Mouse (Mus musculus) thymus, adult 2 months (tissue): ENCODE data around the gene Fez1. TPM values are rescaled to one million over a fixed set of nuclear protein-coding genes. Genes with fewer than 3 reads are reported as not detected.

Experiments
- DNase-seq: peaks from one replicate; pipeline ENCODE4 v3.0.0; 2021
- H3K27ac ChIP-seq: fragments of 200-500 bp; 2 replicates; pipeline ENCODE4 v1.5.1; 2012; ENCODE audit warnings: low read length, control low read depth; ENCODE audit not compliant: control insufficient read depth, insufficient read depth
- H3K27me3 ChIP-seq: fragments of 200-500 bp; 2 replicates; pipeline ENCODE4 v1.6.1; 2012; ENCODE audit warnings: mild to moderate bottlenecking, low read length, moderate library complexity, mixed read lengths; ENCODE audit not compliant: control insufficient read depth, insufficient read depth
- H3K36me3 ChIP-seq: fragments of 200-500 bp; 2 replicates; pipeline ENCODE4 v1.6.1; 2012; ENCODE audit warnings: mild to moderate bottlenecking, low read length, moderate library complexity; ENCODE audit not compliant: control insufficient read depth, insufficient read depth
- H3K4me1 ChIP-seq: fragments of 200-500 bp; replicated peaks from 2 replicates; pipeline ENCODE4 v1.6.1; 2012; ENCODE audit warnings: low read length; ENCODE audit not compliant: control insufficient read depth, insufficient read depth
- H3K4me3 ChIP-seq: fragments of 200-500 bp; 2 replicates; pipeline ENCODE4 v1.5.1; 2012; ENCODE audit warnings: mild to moderate bottlenecking, low read length, control low read depth, moderate library complexity; ENCODE audit not compliant: control insufficient read depth, insufficient read depth
- CTCF ChIP-seq: fragments of 200-500 bp; IDR thresholded peaks from 2 replicates; pipeline ENCODE4 v1.5.1; 2012; ENCODE audit warnings: mild to moderate bottlenecking, control low read depth, low read length, moderate library complexity, borderline replicate concordance; ENCODE audit not compliant: control insufficient read depth, poor library complexity, insufficient read depth; ENCODE audit errors: extremely low read depth
- POLR2A ChIP-seq: fragments of 200-500 bp; IDR thresholded peaks from 2 replicates; pipeline ENCODE4 v1.6.1; 2012; ENCODE audit warnings: mild to moderate bottlenecking, low read length, control low read depth, moderate library complexity; ENCODE audit not compliant: control insufficient read depth, poor library complexity, insufficient read depth; ENCODE audit errors: extremely low read depth
- WGBS: fragments of 180-500 bp; shearing (Covaris S2); methylation state at CpG from one replicate; pipeline ENCODE4 v1.1.7; 2018; 5-methylcytosine and 5-hydroxymethylcytosine counted together
- polyA plus RNA-seq: library from polyadenylated mRNA; depleted of rRNA; stranded (reverse); fragments of >200 nt; gene quantifications from 2 replicates; pipeline ENCODE4 v1.2.3, GENCODE M21; 2012

Fez1 gene
- polyA plus RNA-seq, 1 experiment, result 0.30 TPM

DNA sequence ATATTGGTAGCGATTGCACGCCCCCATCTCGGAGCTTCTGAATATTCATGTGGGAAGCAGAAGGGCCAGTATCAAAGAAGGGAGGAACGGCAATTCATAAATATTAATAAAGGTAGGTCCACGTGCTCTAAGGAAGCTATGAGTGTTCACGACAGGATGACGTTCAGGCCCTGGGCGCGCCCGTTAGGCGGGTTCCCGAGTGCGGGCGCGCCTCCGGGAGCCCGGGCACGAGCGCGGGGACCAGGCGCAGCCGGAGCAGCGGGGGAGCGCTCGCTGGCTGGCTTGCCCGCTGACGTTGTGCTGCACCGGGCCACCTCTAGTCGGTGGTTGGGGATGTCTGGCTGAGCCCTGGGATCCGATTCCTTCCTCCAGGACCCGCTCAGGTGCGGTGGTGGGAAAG is 10.9 kb downstream of the Fez1 start:
- DNase-seq, result no peak
- Histone ChIP-seq H3K4me1 (no peaks in the 10 kb centered on the region), H3K36me3 (no peaks in the 10 kb centered on the region), H3K4me3 (no peak overlapping the region), H3K27me3 (peaks cover 5% of the 10 kb centered on the region), H3K27ac (no peak overlapping the region)
- TF ChIP-seq POLR2A (no peak), CTCF (no peak)
- WGBS, result 2% methylated on average over 31 of the region's 32 CpGs

DNA sequence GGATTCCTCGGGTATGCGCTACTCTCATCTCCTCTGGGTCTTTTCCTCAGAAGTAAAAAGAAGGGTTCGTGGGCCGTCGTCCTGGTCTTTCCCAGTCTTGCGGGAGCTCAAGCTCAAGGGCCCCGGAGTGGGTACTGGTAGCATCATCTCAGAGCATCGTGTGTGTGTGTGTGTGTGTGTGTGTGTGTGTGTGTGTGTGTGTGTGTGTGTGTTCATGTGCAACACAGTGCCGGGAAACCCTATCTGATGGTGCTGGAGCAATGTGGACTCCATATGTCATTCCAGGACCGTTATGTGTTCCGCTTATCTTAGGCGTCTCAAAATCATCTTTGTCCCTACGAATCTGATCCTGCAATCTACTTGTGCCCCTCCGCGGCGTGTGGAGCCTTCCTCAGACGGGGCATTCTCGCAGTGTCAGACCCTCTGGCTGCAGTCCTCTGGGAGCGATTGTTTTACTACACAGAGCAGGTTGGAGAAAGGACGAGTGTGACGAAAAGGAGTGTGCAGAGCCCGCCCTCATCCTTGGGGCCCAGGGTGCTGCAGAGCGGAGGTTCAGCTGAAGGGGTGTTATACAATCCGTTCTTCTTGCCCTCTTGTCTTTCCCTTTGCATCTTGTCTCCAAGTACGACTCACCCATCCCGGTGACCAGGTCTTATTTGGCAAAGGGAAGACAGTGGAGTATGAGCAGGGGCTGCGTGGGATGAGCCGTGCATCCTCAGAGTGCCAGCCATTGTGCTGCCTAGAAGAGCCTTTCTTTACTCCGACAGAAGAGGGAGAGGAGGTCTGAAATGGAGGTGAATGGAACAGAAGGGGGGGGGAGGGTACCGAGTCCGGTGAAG is 11.6 kb downstream of the Fez1 start:
- Histone ChIP-seq H3K4me1 (no peaks in the 10 kb centered on the region), H3K36me3 (no peaks in the 10 kb centered on the region), H3K27ac (no peak overlapping the region), H3K27me3 (peaks cover 5% of the 10 kb centered on the region), H3K4me3 (no peak overlapping the region)
- WGBS, result 14% methylated on average over 31 of the region's 31 CpGs
- TF ChIP-seq POLR2A, result no peak
- no peak for TF ChIP-seq CTCF
- no peak for DNase-seq

DNA sequence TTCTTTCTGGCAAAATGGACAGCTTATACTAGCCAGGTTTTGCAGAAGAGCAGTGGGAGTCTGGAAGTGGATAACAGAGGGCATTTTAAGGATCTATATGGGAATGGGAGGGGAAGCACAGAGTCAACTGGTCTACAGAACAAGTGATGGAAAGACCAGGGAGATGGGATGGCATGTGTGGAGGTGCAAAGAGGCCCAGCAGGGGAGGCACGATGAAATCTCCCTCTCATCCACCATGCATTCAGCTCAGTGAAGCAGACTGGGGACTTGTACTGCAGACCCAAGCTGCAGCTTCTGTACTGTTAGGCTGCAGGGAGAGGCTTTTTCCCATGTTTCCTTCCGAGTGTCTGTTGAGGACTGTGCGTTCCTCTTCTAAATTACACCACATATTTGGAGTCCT is 12.2 kb downstream of the Fez1 start:
- no peak for TF ChIP-seq POLR2A
- TF ChIP-seq CTCF, result no peak
- Histone ChIP-seq H3K27me3 (peaks cover 5% of the 10 kb centered on the region), H3K4me1 (no peaks in the 10 kb centered on the region), H3K36me3 (no peaks in the 10 kb centered on the region), H3K27ac (no peak overlapping the region), H3K4me3 (no peak overlapping the region)
- DNase-seq, result no peak
- 60% methylated on average over 3 of the region's 3 CpGs for WGBS

DNA sequence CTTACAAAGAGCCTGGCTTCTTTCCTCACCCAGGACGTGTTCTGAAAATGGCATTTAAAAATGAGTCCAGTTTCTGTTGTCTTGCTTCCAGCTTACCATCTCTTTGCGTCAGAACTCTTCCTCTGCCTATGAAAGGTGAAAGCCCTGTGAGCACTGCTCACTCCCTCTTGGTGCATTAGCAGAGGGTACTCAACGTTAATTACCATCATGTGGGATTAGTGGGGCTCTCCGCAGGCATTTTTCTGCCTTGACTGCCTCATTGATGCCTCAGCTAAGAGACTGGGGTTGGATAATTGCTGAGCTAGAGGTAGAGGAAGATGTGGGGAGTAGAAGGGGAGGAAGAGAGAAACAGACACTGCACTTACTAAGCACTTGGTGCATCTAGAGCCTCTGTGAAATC is 24.7 kb downstream of the Fez1 start:
- TF ChIP-seq CTCF (no peak), POLR2A (no peak)
- 68% methylated on average over 4 of the region's 4 CpGs for WGBS
- no peaks in the 10 kb centered on the region for H3K27me3 ChIP-seq
- no peaks in the 10 kb centered on the region for H3K36me3 ChIP-seq
- no peak for DNase-seq
- no peak overlapping the region for H3K27ac ChIP-seq
- H3K4me3 ChIP-seq, result no peak overlapping the region
- no peaks in the 10 kb centered on the region for H3K4me1 ChIP-seq

DNA sequence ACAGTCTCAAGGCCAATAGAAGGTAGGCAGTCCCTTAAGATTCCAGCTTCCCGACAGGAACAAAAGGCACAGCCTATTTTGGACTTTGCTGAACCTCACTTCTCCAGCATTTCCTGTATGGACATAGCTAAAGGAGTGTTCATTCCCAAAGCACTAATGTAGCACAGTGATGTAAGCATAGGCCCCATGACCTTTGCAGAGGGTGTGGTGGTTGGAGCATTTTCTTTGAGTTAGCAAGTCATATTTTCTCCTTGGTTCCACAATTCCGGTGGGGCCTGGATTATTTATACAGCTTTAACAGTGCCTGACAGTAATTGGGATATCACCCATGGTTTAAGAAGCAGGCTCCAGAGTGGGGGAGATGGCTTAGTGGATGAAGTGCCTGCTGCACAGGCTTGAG is 27.0 kb downstream of the Fez1 start:
- no peaks in the 10 kb centered on the region for H3K27me3 ChIP-seq
- DNase-seq, result no peak
- H3K36me3 ChIP-seq, result no peaks in the 10 kb centered on the region
- H3K4me1 ChIP-seq, result no peaks in the 10 kb centered on the region
- WGBS, result 78% methylated on average over 2 of the region's 2 CpGs
- no peak overlapping the region for H3K4me3 ChIP-seq
- TF ChIP-seq POLR2A (no peak), CTCF (no peak)
- H3K27ac ChIP-seq, result no peak overlapping the region

DNA sequence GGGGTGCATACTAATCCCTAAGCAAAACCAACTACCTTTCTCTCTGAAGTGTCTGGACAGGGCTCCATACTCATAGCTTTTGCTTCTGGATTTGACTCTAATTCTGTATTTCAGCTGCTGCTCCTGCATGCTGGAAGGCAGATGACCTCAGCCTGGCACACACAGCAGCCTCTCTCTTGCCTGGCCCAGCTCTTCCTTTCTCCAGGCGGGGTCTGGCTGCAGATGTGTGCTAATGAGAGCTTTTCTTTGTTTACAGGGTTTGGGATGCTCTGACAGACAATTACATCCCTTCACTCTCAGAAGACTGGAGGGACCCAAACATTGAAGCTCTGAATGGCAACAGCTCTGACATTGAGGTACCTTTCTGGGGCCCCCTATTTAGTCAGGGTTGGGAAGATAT is 28.4 kb downstream of the Fez1 start:
- H3K27ac ChIP-seq, result no peak overlapping the region
- 77% methylated on average over 1 of the region's 1 CpGs for WGBS
- no peak for DNase-seq
- no peak overlapping the region for H3K4me3 ChIP-seq
- H3K4me1 ChIP-seq, result no peaks in the 10 kb centered on the region
- TF ChIP-seq POLR2A (no peak), CTCF (no peak)
- no peaks in the 10 kb centered on the region for H3K27me3 ChIP-seq
- no peaks in the 10 kb centered on the region for H3K36me3 ChIP-seq

DNA sequence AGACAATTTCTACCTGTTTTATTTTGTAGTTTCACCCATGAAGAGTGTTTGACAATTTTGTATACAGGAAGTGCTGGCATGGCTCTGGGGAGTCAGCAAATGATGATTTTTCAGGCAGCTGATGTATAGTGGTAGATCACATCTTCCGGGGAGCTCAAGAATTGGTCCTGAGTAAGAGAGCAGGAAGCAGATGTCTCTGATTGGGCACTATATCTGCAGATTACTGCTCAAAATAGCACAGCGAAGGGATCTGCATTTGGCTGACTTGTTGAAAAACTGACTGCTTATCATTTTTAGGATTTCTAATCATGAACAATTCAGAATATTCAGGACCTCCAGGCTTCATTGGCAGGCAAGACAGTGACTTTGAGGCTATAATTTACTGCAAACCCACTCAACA is 30.5 kb downstream of the Fez1 start:
- TF ChIP-seq POLR2A (no peak), CTCF (no peak)
- H3K27me3 ChIP-seq, result no peaks in the 10 kb centered on the region
- no peak for DNase-seq
- H3K27ac ChIP-seq, result no peak overlapping the region
- H3K36me3 ChIP-seq, result no peaks in the 10 kb centered on the region
- 81% methylated on average over 2 of the region's 2 CpGs for WGBS
- H3K4me1 ChIP-seq, result no peaks in the 10 kb centered on the region
- no peak overlapping the region for H3K4me3 ChIP-seq
